Mouse (Mus musculus) adrenal gland, adult 2 months (tissue): ENCODE measurements around the gene Gm6169. TPM values are rescaled to one million over a fixed set of nuclear protein-coding genes. Genes with fewer than 3 reads are reported as not detected.
"Not testable (repeated sequence)": the region's sequence is repeated elsewhere in the genome, so short reads cannot be mapped to it uniquely, and the experiment has no call there.

Experiments used
- DNase-seq: peaks from one replicate; pipeline ENCODE4 v3.0.0; 2021
- long read RNA-seq: library from polyadenylated mRNA; stranded (forward); transcript quantifications from one replicate; pipeline ENCODE4 v2.0.0, GENCODE M21; 2021
- polyA plus RNA-seq: library from polyadenylated mRNA; depleted of rRNA; stranded (reverse); fragments of >200 nt; gene quantifications from 2 replicates; pipeline ENCODE4 v1.2.3, GENCODE M21; 2012; rRNA removed
- total RNA-seq, 2 experiments: library from RNA; stranded (reverse); gene quantifications; 2 replicates each; pipeline ENCODE4 v1.2.3; 2021

Gm6169 gene
- 10 to 100 TPM in 1 of 2 experiments, under 1 TPM in 1; 0.66 to 15.5 TPM for total RNA-seq
- 0.96 and 1.0 TPM in 2 replicates for polyA plus RNA-seq
- long read RNA-seq = 0 reads

GRCm38 (mm10) chr13:97099187-97099852 is at the start of gene Gm6169:
Gm6169 (minus strand) TSS chr13:97099237.
- peak; percentile 46 for DNase-seq

GRCm38 (mm10) chr13:97145834-97146233 is 46.8 kb upstream of the Gm6169 start:
- DNase-seq = peak; percentile 8

GRCm38 (mm10) chr13:97142321-97142720 is 43.3 kb upstream of the Gm6169 start:
- no peak for DNase-seq

GRCm38 (mm10) chr13:97138404-97138931 is 39.4 kb upstream of the Gm6169 start:
- not testable (repeated sequence) for DNase-seq

- peak; percentile 93 for DNase-seq
These were observed 38.7 kb upstream of the Gm6169 start, which contains the start of the genes Gfm2 and Nsa2 for GRCm38 (mm10) chr13:97137466-97138400. Gfm2 (plus strand) TSS chr13:97137937. Nsa2 (minus strand) TSS chr13:97137937.

- not testable (repeated sequence) for DNase-seq
These were observed 31.4 kb upstream of the Gm6169 start for GRCm38 (mm10) chr13:97130413-97130812.

GRCm38 (mm10) chr13:97129654-97130053 is 30.6 kb upstream of the Gm6169 start:
- DNase-seq = not testable (repeated sequence)

GRCm38 (mm10) chr13:97121341-97121740 is 22.3 kb upstream of the Gm6169 start:
- no peak for DNase-seq

GRCm38 (mm10) chr13:97109046-97109445 is 10.0 kb upstream of the Gm6169 start:
- no peak for DNase-seq

GRCm38 (mm10) chr13:97107721-97108120 is 8.7 kb upstream of the Gm6169 start:
- DNase-seq = not testable (repeated sequence)

- DNase-seq = no peak
These were observed 6.0 kb upstream of the Gm6169 start for GRCm38 (mm10) chr13:97104996-97105395.

GRCm38 (mm10) chr13:97095726-97096125 is 3.3 kb downstream of the Gm6169 start:
- no peak for DNase-seq

GRCm38 (mm10) chr13:97088183-97088582 is 10.9 kb downstream of the Gm6169 start:
- DNase-seq = no peak

GRCm38 (mm10) chr13:97087421-97087820 is 11.6 kb downstream of the Gm6169 start:
- peak; percentile 29 for DNase-seq

- DNase-seq = no peak
These were observed 12.7 kb downstream of the Gm6169 start for GRCm38 (mm10) chr13:97086316-97086715.

GRCm38 (mm10) chr13:97082432-97082831 is 16.6 kb downstream of the Gm6169 start:
- DNase-seq = no peak

- DNase-seq = no peak
These were observed 18.4 kb downstream of the Gm6169 start for GRCm38 (mm10) chr13:97080615-97081014.

- DNase-seq = no peak
These were observed 18.8 kb downstream of the Gm6169 start for GRCm38 (mm10) chr13:97080201-97080600.

- no peak for DNase-seq
These were observed 21.5 kb downstream of the Gm6169 start for GRCm38 (mm10) chr13:97077556-97077955.

GRCm38 (mm10) chr13:97073497-97073896 is 25.5 kb downstream of the Gm6169 start:
- no peak for DNase-seq

GRCm38 (mm10) chr13:97071626-97072241 is 27.3 kb downstream of the Gm6169 start:
- DNase-seq = peak; percentile 72
